Mouse (Mus musculus): ENCODE measurements around the gene Nudt16l1. TPM values are rescaled to one million over a fixed set of nuclear protein-coding genes. Genes with fewer than 3 reads are reported as not detected.

Gene Nudt16l1
- polyA plus RNA-seq, 1 experiment = 43.1 TPM

- TF ChIP-seq CTCF (IDR thresholded peaks at IDR 0.05; ENCODE audit: control insufficient read depth, insufficient read depth, insufficient replicate concordance, low read depth, low read length) (no peak), POLR2A (IDR thresholded peaks at IDR 0.05; ENCODE audit: control insufficient read depth, low read depth, low read length) (no peak)
- Histone ChIP-seq H3K36me3 (ENCODE audit: control insufficient read depth, insufficient read depth, low read length) (peaks cover 3% of the 10 kb centered on the region), H3K4me1 (ENCODE audit: control insufficient read depth, insufficient read depth, low read length) (no peaks in the 10 kb centered on the region), H3K27ac (ENCODE audit: control insufficient read depth, insufficient read depth, low read depth, low read length) (no peak overlapping the region), H3K4me3 (ENCODE audit: control insufficient read depth, low read depth, low read length) (no peak overlapping the region), H3K27me3 (ENCODE audit: control insufficient read depth, insufficient read depth, low read length) (no peaks in the 10 kb centered on the region)
Measured at GRCm38 (mm10) chr16:4928474-4928873, 10.1 kb upstream of the Nudt16l1 start.

- Histone ChIP-seq H3K36me3 (ENCODE audit: control insufficient read depth, insufficient read depth, low read length) (peaks cover 5% of the 10 kb centered on the region), H3K4me1 (ENCODE audit: control insufficient read depth, insufficient read depth, low read length) (peaks cover 9% of the 10 kb centered on the region), H3K4me3 (ENCODE audit: control insufficient read depth, low read depth, low read length) (no peak overlapping the region), H3K27me3 (ENCODE audit: control insufficient read depth, insufficient read depth, low read length) (no peaks in the 10 kb centered on the region), H3K27ac (ENCODE audit: control insufficient read depth, insufficient read depth, low read depth, low read length) (no peak overlapping the region)
- TF ChIP-seq POLR2A (IDR thresholded peaks at IDR 0.05; ENCODE audit: control insufficient read depth, low read depth, low read length) (no peak), CTCF (IDR thresholded peaks at IDR 0.05; ENCODE audit: control insufficient read depth, insufficient read depth, insufficient replicate concordance, low read depth, low read length) (no peak)
Measured at GRCm38 (mm10) chr16:4932429-4932828, 6.1 kb upstream of the Nudt16l1 start.

- Histone ChIP-seq H3K27ac (ENCODE audit: control insufficient read depth, insufficient read depth, low read depth, low read length) (no peak overlapping the region), H3K4me1 (ENCODE audit: control insufficient read depth, insufficient read depth, low read length) (peaks cover 29% of the 10 kb centered on the region), H3K4me3 (ENCODE audit: control insufficient read depth, low read depth, low read length) (no peak overlapping the region), H3K36me3 (ENCODE audit: control insufficient read depth, insufficient read depth, low read length) (peaks cover 3% of the 10 kb centered on the region; the same call in 1 of the 2 replicates), H3K27me3 (ENCODE audit: control insufficient read depth, insufficient read depth, low read length) (no peaks in the 10 kb centered on the region)
- TF ChIP-seq POLR2A (IDR thresholded peaks at IDR 0.05; ENCODE audit: control insufficient read depth, low read depth, low read length) = peak; percentile 40; the same call in 1 of the 2 replicates
- 0 out of 2 replicates have a peak, but pooled peaks have one; percentile 5 for TF ChIP-seq CTCF (IDR thresholded peaks at IDR 0.05; ENCODE audit: control insufficient read depth, insufficient read depth, insufficient replicate concordance, low read depth, low read length)
Measured at GRCm38 (mm10) chr16:4935430-4935829, 3.1 kb upstream of the Nudt16l1 start.

- Histone ChIP-seq H3K27me3 (ENCODE audit: control insufficient read depth, insufficient read depth, low read length) (no peaks in the 10 kb centered on the region), H3K36me3 (ENCODE audit: control insufficient read depth, insufficient read depth, low read length) (peaks cover 3% of the 10 kb centered on the region; the same call in 1 of the 2 replicates), H3K27ac (ENCODE audit: control insufficient read depth, insufficient read depth, low read depth, low read length) (no peak overlapping the region; the same call in 1 of the 2 replicates), H3K4me3 (ENCODE audit: control insufficient read depth, low read depth, low read length) (no peak overlapping the region), H3K4me1 (ENCODE audit: control insufficient read depth, insufficient read depth, low read length) (peaks cover 29% of the 10 kb centered on the region)
- no peak for TF ChIP-seq CTCF (IDR thresholded peaks at IDR 0.05; ENCODE audit: control insufficient read depth, insufficient read depth, insufficient replicate concordance, low read depth, low read length)
- no peak for TF ChIP-seq POLR2A (IDR thresholded peaks at IDR 0.05; ENCODE audit: control insufficient read depth, low read depth, low read length)
Measured at GRCm38 (mm10) chr16:4935931-4936703, 2.4 kb upstream of the Nudt16l1 start.

GRCm38 (mm10) chr16:4937351-4938190 is 990 bp upstream of the Nudt16l1 start:
- Histone ChIP-seq H3K4me1 (ENCODE audit: control insufficient read depth, insufficient read depth, low read length) (peaks cover 29% of the 10 kb centered on the region), H3K36me3 (ENCODE audit: control insufficient read depth, insufficient read depth, low read length) (peaks cover 3% of the 10 kb centered on the region; the same call in 1 of the 2 replicates), H3K4me3 (ENCODE audit: control insufficient read depth, low read depth, low read length) (no peak overlapping the region), H3K27me3 (ENCODE audit: control insufficient read depth, insufficient read depth, low read length) (no peaks in the 10 kb centered on the region), H3K27ac (ENCODE audit: control insufficient read depth, insufficient read depth, low read depth, low read length) (peak overlapping the region; percentile 90)
- TF ChIP-seq POLR2A (IDR thresholded peaks at IDR 0.05; ENCODE audit: control insufficient read depth, low read depth, low read length) = no peak
- TF ChIP-seq CTCF (IDR thresholded peaks at IDR 0.05; ENCODE audit: control insufficient read depth, insufficient read depth, insufficient replicate concordance, low read depth, low read length) = no peak

- Histone ChIP-seq H3K4me3 (ENCODE audit: control insufficient read depth, low read depth, low read length) (peak overlapping the region; percentile 99), H3K27ac (ENCODE audit: control insufficient read depth, insufficient read depth, low read depth, low read length) (peak overlapping the region; percentile 94), H3K27me3 (ENCODE audit: control insufficient read depth, insufficient read depth, low read length) (no peaks in the 10 kb centered on the region), H3K36me3 (ENCODE audit: control insufficient read depth, insufficient read depth, low read length) (peaks cover 3% of the 10 kb centered on the region; the same call in 1 of the 2 replicates), H3K4me1 (ENCODE audit: control insufficient read depth, insufficient read depth, low read length) (peaks cover 29% of the 10 kb centered on the region)
- no peak for TF ChIP-seq CTCF (IDR thresholded peaks at IDR 0.05; ENCODE audit: control insufficient read depth, insufficient read depth, insufficient replicate concordance, low read depth, low read length)
- peak; percentile 92 for TF ChIP-seq POLR2A (IDR thresholded peaks at IDR 0.05; ENCODE audit: control insufficient read depth, low read depth, low read length)
Measured at GRCm38 (mm10) chr16:4938989-4939388, 428 bp downstream of the Nudt16l1 start.

GRCm38 (mm10) chr16:4939412-4939811 is 851 bp downstream of the Nudt16l1 start:
- no peak for TF ChIP-seq POLR2A (IDR thresholded peaks at IDR 0.05; ENCODE audit: control insufficient read depth, low read depth, low read length)
- no peak for TF ChIP-seq CTCF (IDR thresholded peaks at IDR 0.05; ENCODE audit: control insufficient read depth, insufficient read depth, insufficient replicate concordance, low read depth, low read length)
- Histone ChIP-seq H3K4me1 (ENCODE audit: control insufficient read depth, insufficient read depth, low read length) (peaks cover 29% of the 10 kb centered on the region), H3K27me3 (ENCODE audit: control insufficient read depth, insufficient read depth, low read length) (no peaks in the 10 kb centered on the region), H3K36me3 (ENCODE audit: control insufficient read depth, insufficient read depth, low read length) (peaks cover 3% of the 10 kb centered on the region; the same call in 1 of the 2 replicates), H3K27ac (ENCODE audit: control insufficient read depth, insufficient read depth, low read depth, low read length) (peak overlapping the region; percentile 94), H3K4me3 (ENCODE audit: control insufficient read depth, low read depth, low read length) (peak overlapping the region; percentile 99)
